Mouse (Mus musculus): Measurements from ENCODE around the gene Cd28. TPM values are rescaled to one million over a fixed set of nuclear protein-coding genes. Genes with fewer than 3 reads are reported as not detected.
A peak's percentile ranks its signal among the peaks of the same experiment; 100 is the strongest.

Gene Cd28
- polyA plus RNA-seq, 1 experiment from 2014 or later = 0.35 TPM

DNA sequence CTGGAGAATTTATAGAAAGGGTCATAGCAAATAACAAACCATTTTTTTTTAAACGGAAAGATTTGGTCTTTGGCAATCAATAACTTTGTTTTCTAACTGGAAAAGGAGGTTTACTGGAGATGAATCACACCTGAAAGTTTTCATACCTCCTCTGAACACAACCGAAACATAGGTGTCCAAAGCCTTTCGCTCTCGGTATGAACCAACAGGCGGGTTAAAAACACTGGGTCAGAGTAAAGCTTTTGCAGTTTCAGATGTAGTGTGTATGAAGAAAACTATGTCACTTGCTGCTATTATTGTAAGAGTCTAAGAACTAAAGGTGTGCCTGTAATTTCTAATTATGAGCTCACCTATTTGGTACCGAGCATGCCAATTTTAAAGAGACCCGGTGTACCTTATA, 55.2 kb downstream of the Cd28 start:
- DNase-seq (ENCODE audit: low spot score) (no peak), ATAC-seq (ENCODE audit: low read depth) (no peak)
- H3K4me1 ChIP-seq (ENCODE audit: control insufficient read depth, insufficient read depth, low read length) = no peaks in the 10 kb centered on the region
- H3K4me3 ChIP-seq (ENCODE audit: low read depth, low read length) = no peak overlapping the region
- H3K9me3 ChIP-seq (ENCODE audit: control insufficient read depth, low read length) = no peaks in the 10 kb centered on the region
- WGBS = 90% methylated on average over 7 of the region's 7 CpGs
- no peaks in the 10 kb centered on the region for H3K36me3 ChIP-seq (ENCODE audit: control insufficient read depth, insufficient read depth, low read length)
- no peaks in the 10 kb centered on the region for H3K27me3 ChIP-seq (replicated peaks; ENCODE audit: control insufficient read depth, insufficient read depth, low read length)
- no peak overlapping the region for H3K27ac ChIP-seq (replicated peaks; ENCODE audit: low read depth, low read length)
- H3K9ac ChIP-seq (ENCODE audit: low read depth, low read length) = no peak overlapping the region
- no peak overlapping the region for H3K4me2 ChIP-seq (ENCODE audit: low read depth, low read length)

DNA sequence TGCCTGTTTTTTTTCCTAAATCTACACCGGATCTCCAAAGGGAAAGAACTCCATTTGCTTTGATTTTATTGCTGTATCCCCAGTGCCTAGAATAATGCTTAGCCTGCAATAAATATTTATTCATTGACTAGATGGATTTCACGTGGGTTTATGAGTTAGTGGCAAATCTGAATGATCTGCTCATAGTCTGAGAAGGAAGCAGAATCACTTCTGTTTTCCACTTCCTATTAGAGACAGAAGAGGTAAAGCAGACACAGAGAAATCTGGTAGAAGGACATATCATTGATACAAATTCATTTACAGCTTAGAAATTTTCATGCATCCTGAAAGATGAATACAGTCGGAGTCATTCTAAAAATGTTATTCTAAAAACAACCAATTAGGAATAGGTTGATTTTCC, 56.6 kb downstream of the Cd28 start:
- Histone ChIP-seq H3K36me3 (ENCODE audit: control insufficient read depth, insufficient read depth, low read length) (no peaks in the 10 kb centered on the region), H3K4me1 (ENCODE audit: control insufficient read depth, insufficient read depth, low read length) (no peaks in the 10 kb centered on the region), H3K9ac (ENCODE audit: low read depth, low read length) (no peak overlapping the region), H3K9me3 (ENCODE audit: control insufficient read depth, low read length) (no peaks in the 10 kb centered on the region), H3K4me3 (ENCODE audit: low read depth, low read length) (no peak overlapping the region), H3K27me3 (replicated peaks; ENCODE audit: control insufficient read depth, insufficient read depth, low read length) (no peaks in the 10 kb centered on the region), H3K27ac (replicated peaks; ENCODE audit: low read depth, low read length) (no peak overlapping the region), H3K4me2 (ENCODE audit: low read depth, low read length) (no peak overlapping the region)
- 78% methylated on average over 3 of the region's 3 CpGs for WGBS
- DNase-seq (ENCODE audit: low spot score) (no peak), ATAC-seq (ENCODE audit: low read depth) (no peak)

DNA sequence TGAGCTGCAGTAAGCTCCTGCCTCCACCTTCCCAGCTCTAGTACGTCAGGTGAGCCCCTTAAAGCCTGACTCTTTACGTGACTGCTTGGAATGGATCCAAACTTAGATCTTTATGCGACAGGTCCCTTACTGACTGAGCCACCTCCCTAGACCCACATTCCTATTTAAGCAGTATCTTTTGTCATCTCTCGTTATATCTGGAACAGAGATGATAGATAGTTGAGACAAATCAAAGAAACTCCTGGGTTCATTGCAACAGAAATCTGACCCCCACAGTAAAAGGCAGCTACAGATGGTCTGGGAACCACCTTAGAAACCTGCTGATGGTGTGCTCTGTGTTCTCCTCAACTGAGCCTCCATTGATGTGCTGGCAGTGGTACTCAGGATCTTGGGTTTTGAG, 59.6 kb downstream of the Cd28 start:
- H3K27me3 ChIP-seq (replicated peaks; ENCODE audit: control insufficient read depth, insufficient read depth, low read length) = no peaks in the 10 kb centered on the region
- ATAC-seq (ENCODE audit: low read depth) (no peak), DNase-seq (ENCODE audit: low spot score) (no peak)
- no peak overlapping the region for H3K4me2 ChIP-seq (ENCODE audit: low read depth, low read length)
- 0 out of 2 replicates have a peak, but pooled peaks cover 4% of the 10 kb centered on the region for H3K4me1 ChIP-seq (ENCODE audit: control insufficient read depth, insufficient read depth, low read length)
- 71% methylated on average over 4 of the region's 4 CpGs for WGBS
- no peak overlapping the region for H3K27ac ChIP-seq (replicated peaks; ENCODE audit: low read depth, low read length)
- no peaks in the 10 kb centered on the region for H3K9me3 ChIP-seq (ENCODE audit: control insufficient read depth, low read length)
- no peaks in the 10 kb centered on the region for H3K36me3 ChIP-seq (ENCODE audit: control insufficient read depth, insufficient read depth, low read length)
- H3K4me3 ChIP-seq (ENCODE audit: low read depth, low read length) = no peak overlapping the region
- no peak overlapping the region for H3K9ac ChIP-seq (ENCODE audit: low read depth, low read length)

DNA sequence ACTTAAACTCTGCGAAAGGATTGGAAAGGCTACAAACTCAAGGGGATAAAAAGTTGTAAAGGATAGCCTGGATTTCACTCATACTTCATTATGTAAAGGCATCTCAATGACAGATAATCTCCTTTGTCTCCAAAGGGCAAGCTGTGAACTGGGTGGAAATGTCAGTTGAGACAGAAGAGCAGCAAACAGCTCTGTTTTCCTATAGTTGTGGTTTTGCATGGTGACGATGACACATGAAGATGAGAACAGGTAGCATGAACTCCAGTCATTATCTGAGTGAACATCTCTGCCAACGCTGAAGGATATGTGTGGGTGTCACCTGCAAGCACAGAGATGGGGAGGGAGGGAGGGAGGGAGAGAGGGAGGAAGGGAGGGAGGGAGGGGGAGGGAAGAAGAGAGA, 60.3 kb downstream of the Cd28 start:
- H3K4me2 ChIP-seq (ENCODE audit: low read depth, low read length) = no peak overlapping the region
- 0 out of 2 replicates have a peak, but pooled peaks cover 4% of the 10 kb centered on the region for H3K4me1 ChIP-seq (ENCODE audit: control insufficient read depth, insufficient read depth, low read length)
- H3K9ac ChIP-seq (ENCODE audit: low read depth, low read length) = no peak overlapping the region
- H3K36me3 ChIP-seq (ENCODE audit: control insufficient read depth, insufficient read depth, low read length) = no peaks in the 10 kb centered on the region
- H3K4me3 ChIP-seq (ENCODE audit: low read depth, low read length) = no peak overlapping the region
- H3K9me3 ChIP-seq (ENCODE audit: control insufficient read depth, low read length) = no peaks in the 10 kb centered on the region
- no peak overlapping the region for H3K27ac ChIP-seq (replicated peaks; ENCODE audit: low read depth, low read length)
- ATAC-seq (ENCODE audit: low read depth) = no peak
- WGBS = 80% methylated on average over 3 of the region's 3 CpGs
- DNase-seq (ENCODE audit: low spot score) = no peak
- no peaks in the 10 kb centered on the region for H3K27me3 ChIP-seq (replicated peaks; ENCODE audit: control insufficient read depth, insufficient read depth, low read length)

DNA sequence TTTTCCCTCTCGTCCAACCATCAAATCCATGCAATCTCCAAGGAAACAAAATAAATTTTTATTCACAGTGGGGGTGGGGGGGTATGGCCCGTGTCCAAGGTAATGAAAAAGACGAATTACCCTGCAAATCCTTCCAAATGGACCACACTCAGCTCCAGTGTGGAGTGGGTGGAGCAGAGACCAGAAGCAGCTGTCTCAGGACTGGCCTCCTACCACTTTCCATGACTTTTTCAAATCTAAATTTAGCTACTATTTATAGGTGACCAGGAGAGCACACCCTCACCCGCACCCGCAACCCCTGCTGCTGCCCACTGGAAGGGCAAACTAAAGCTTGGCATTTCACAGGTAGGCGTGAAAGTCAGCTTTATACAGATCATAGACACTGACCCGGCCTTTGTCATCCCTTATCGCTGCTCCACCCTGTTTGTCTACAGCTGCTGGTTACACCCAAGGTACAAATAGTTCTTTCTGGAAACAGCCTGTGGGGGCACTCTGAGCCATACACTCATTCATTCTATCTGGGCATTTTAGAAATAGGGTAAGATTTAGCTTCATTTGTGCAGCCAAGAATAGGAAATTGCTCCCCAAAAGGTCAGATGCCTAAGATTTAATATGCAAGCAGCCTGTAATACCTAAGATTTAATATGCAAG, 62.0 kb downstream of the Cd28 start:
- no peak overlapping the region for H3K4me2 ChIP-seq (ENCODE audit: low read depth, low read length)
- WGBS = 63% methylated on average over 8 of the region's 8 CpGs
- peak; percentile 37 for DNase-seq (ENCODE audit: low spot score)
- peak; percentile 44; the same call in 1 of the 2 replicates for ATAC-seq (ENCODE audit: low read depth)
- H3K9ac ChIP-seq (ENCODE audit: low read depth, low read length) = no peak overlapping the region
- no peak overlapping the region; the same call in 1 of the 2 replicates for H3K27ac ChIP-seq (replicated peaks; ENCODE audit: low read depth, low read length)
- no peaks in the 10 kb centered on the region for H3K9me3 ChIP-seq (ENCODE audit: control insufficient read depth, low read length)
- H3K4me1 ChIP-seq (ENCODE audit: control insufficient read depth, insufficient read depth, low read length) = 0 out of 2 replicates have a peak, but pooled peaks cover 4% of the 10 kb centered on the region
- H3K4me3 ChIP-seq (ENCODE audit: low read depth, low read length) = no peak overlapping the region
- no peaks in the 10 kb centered on the region for H3K27me3 ChIP-seq (replicated peaks; ENCODE audit: control insufficient read depth, insufficient read depth, low read length)
- no peaks in the 10 kb centered on the region for H3K36me3 ChIP-seq (ENCODE audit: control insufficient read depth, insufficient read depth, low read length)

DNA sequence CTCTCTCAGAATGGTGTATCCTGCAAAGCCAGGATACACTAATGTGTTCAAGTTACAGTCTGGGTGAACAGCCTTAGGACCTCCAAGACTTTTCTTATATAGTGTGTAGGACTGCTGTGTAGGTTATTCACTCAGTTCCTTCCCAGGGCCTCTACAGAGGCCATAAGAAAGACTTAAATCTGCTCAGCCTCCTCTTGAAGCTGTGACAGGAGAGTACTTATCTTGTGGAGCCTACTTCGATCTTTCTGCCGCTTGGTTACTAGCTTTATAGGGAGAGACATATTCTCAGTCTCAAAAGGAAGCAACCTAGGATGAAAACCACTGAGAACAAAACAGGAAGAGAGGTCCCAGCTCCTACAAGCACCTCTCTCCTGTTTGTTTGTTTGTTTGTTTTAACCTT, 62.6 kb downstream of the Cd28 start:
- DNase-seq (ENCODE audit: low spot score) (no peak), ATAC-seq (ENCODE audit: low read depth) (no peak)
- no peaks in the 10 kb centered on the region for H3K27me3 ChIP-seq (replicated peaks; ENCODE audit: control insufficient read depth, insufficient read depth, low read length)
- H3K9ac ChIP-seq (ENCODE audit: low read depth, low read length) = no peak overlapping the region
- WGBS = 91% methylated on average over 2 of the region's 2 CpGs
- H3K4me2 ChIP-seq (ENCODE audit: low read depth, low read length) = no peak overlapping the region
- H3K27ac ChIP-seq (replicated peaks; ENCODE audit: low read depth, low read length) = no peak overlapping the region
- no peaks in the 10 kb centered on the region for H3K9me3 ChIP-seq (ENCODE audit: control insufficient read depth, low read length)
- no peak overlapping the region for H3K4me3 ChIP-seq (ENCODE audit: low read depth, low read length)
- no peaks in the 10 kb centered on the region for H3K36me3 ChIP-seq (ENCODE audit: control insufficient read depth, insufficient read depth, low read length)
- 0 out of 2 replicates have a peak, but pooled peaks cover 4% of the 10 kb centered on the region for H3K4me1 ChIP-seq (ENCODE audit: control insufficient read depth, insufficient read depth, low read length)

DNA sequence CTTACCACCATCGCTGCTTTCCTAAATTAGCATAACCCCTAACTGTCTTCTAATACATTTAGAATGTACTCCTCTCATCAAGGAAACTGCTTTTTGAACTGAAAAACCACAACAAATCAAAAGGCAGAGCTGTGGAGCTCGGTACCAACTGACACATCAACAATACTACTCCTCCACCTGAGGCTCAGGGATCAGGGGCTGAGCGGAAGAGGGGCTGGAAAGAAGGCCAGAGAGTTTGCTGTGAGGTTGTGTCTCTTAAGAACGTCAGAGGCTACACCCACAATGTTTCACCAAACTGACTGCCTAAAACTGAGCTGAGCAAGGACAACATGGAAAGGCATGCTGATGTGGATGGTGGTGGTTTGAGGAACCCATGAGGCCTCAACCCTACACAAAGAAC, 65.1 kb downstream of the Cd28 start:
- no peak overlapping the region for H3K9ac ChIP-seq (ENCODE audit: low read depth, low read length)
- ATAC-seq (ENCODE audit: low read depth) = no peak
- H3K36me3 ChIP-seq (ENCODE audit: control insufficient read depth, insufficient read depth, low read length) = no peaks in the 10 kb centered on the region
- no peak overlapping the region for H3K4me2 ChIP-seq (ENCODE audit: low read depth, low read length)
- H3K27ac ChIP-seq (replicated peaks; ENCODE audit: low read depth, low read length) = no peak overlapping the region
- H3K9me3 ChIP-seq (ENCODE audit: control insufficient read depth, low read length) = no peaks in the 10 kb centered on the region
- H3K4me1 ChIP-seq (ENCODE audit: control insufficient read depth, insufficient read depth, low read length) = 0 out of 2 replicates have a peak, but pooled peaks cover 4% of the 10 kb centered on the region
- no peak for DNase-seq (ENCODE audit: low spot score)
- WGBS = 79% methylated on average over 4 of the region's 4 CpGs
- no peaks in the 10 kb centered on the region for H3K27me3 ChIP-seq (replicated peaks; ENCODE audit: control insufficient read depth, insufficient read depth, low read length)
- H3K4me3 ChIP-seq (ENCODE audit: low read depth, low read length) = no peak overlapping the region

DNA sequence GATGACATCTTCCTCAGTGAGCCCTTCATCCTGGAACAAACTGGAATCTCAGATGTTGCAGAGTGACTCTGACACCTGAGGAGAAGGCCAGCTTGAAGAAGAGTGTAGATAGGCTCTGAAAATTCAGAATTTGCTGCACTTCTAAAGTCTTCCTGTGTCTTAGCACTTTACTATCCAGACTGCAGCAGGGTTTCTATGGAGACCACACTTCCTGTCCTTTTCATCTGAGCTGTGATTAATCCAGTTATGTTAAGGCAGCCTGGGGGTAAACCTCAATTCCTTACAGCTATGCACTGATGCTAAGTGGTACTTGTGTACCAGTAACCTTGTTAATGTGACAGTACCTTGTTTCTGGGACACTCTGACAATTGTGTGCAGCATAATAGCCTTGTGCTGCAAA, 77.1 kb downstream of the Cd28 start:
- Histone ChIP-seq H3K4me3 (ENCODE audit: low read depth, low read length) (no peak overlapping the region), H3K4me2 (ENCODE audit: low read depth, low read length) (no peak overlapping the region), H3K9ac (ENCODE audit: low read depth, low read length) (no peak overlapping the region), H3K36me3 (ENCODE audit: control insufficient read depth, insufficient read depth, low read length) (no peaks in the 10 kb centered on the region), H3K4me1 (ENCODE audit: control insufficient read depth, insufficient read depth, low read length) (no peaks in the 10 kb centered on the region), H3K27ac (replicated peaks; ENCODE audit: low read depth, low read length) (no peak overlapping the region), H3K9me3 (ENCODE audit: control insufficient read depth, low read length) (no peaks in the 10 kb centered on the region), H3K27me3 (replicated peaks; ENCODE audit: control insufficient read depth, insufficient read depth, low read length) (no peaks in the 10 kb centered on the region)
- DNase-seq (ENCODE audit: low spot score) (no peak), ATAC-seq (ENCODE audit: low read depth) (no peak)

DNA sequence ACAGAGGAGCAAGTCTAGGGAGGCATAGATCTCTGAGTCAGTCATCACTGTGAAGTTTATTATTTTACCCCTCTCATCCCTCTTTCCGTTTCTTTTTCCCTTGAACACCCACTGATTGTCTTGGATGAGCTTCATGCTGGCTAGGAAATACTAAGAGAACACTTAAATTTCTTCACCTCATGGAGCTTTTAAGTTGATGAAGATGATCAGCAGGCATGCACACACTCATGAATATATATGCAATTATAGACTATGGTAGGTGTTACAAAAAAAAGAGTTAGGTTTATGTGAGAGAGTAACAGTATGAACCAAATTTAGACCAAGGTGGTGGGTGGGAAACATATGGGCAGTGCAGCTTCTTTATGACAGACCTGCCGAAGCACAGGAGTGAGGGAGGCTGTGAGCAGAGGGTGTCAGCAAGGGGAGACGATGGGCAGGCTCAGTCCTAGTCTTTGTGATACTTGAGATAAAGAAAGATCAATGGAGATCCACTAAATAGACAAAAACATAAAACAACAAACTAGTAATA, 79.1 kb downstream of the Cd28 start:
- H3K4me3 ChIP-seq (ENCODE audit: low read depth, low read length) = no peak overlapping the region
- no peaks in the 10 kb centered on the region for H3K4me1 ChIP-seq (ENCODE audit: control insufficient read depth, insufficient read depth, low read length)
- no peak overlapping the region for H3K9ac ChIP-seq (ENCODE audit: low read depth, low read length)
- ATAC-seq (ENCODE audit: low read depth) = no peak
- no peak for DNase-seq (ENCODE audit: low spot score)
- no peak overlapping the region for H3K27ac ChIP-seq (replicated peaks; ENCODE audit: low read depth, low read length)
- H3K27me3 ChIP-seq (replicated peaks; ENCODE audit: control insufficient read depth, insufficient read depth, low read length) = no peaks in the 10 kb centered on the region
- no peak overlapping the region for H3K4me2 ChIP-seq (ENCODE audit: low read depth, low read length)
- no peaks in the 10 kb centered on the region for H3K36me3 ChIP-seq (ENCODE audit: control insufficient read depth, insufficient read depth, low read length)
- WGBS = 70% methylated on average over 3 of the region's 3 CpGs
- no peaks in the 10 kb centered on the region for H3K9me3 ChIP-seq (ENCODE audit: control insufficient read depth, low read length)

Data from embryonic facial prominence, embryonic 14.5 days (tissue).